Mouse (Mus musculus) cerebellum, postnatal 36 days (tissue): Measurements from ENCODE around the gene Apoc4.

Experiments
- DNase-seq, 2 experiments: peaks; one replicate each; pipeline ENCODE4 v3.0.0; 2021 to 2022; ENCODE audit warnings: mixed read lengths in 2 of 2

Gene Apoc4

GRCm38 (mm10) chr7:19676662-19677061 lies 4.6 kb downstream of the Apoc4 start:
- DNase-seq, result no peak

- no peak for DNase-seq
Measured at GRCm38 (mm10) chr7:19675824-19676223, 5.5 kb downstream of the Apoc4 start.

DNA sequence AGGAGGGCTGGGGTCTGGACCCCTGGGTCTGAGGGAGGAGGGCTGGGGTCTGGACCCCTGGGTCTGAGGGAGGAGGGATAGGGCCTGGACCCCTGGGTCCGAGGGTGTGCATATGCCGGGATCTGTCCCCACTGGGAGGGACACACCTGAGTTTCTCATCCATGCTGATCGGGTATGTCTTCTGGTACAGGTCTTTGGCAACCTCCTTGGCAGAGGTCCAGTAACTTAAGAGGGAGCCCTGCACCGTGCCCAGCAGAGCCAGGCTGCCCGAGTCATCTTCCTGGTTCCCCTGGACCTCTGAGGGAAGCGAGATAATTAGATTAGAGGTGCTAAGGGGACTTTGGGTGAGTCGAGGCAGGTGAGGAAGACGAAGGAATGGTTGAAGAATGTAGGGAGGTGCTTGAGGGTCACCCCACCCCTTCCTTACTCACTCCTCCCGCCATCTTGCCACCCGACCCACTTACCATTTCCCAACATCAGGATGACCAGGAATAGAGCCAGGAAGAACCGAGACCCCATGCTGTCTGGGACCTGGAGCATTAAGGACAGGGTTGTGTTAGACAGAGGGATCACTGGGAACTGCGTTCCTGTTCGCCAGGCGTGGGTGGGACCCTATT lies 8.1 kb downstream of the Apoc4 start:
- DNase-seq, result no peak

- no peak for DNase-seq
Measured at GRCm38 (mm10) chr7:19671511-19671910, 9.8 kb downstream of the Apoc4 start.

DNA sequence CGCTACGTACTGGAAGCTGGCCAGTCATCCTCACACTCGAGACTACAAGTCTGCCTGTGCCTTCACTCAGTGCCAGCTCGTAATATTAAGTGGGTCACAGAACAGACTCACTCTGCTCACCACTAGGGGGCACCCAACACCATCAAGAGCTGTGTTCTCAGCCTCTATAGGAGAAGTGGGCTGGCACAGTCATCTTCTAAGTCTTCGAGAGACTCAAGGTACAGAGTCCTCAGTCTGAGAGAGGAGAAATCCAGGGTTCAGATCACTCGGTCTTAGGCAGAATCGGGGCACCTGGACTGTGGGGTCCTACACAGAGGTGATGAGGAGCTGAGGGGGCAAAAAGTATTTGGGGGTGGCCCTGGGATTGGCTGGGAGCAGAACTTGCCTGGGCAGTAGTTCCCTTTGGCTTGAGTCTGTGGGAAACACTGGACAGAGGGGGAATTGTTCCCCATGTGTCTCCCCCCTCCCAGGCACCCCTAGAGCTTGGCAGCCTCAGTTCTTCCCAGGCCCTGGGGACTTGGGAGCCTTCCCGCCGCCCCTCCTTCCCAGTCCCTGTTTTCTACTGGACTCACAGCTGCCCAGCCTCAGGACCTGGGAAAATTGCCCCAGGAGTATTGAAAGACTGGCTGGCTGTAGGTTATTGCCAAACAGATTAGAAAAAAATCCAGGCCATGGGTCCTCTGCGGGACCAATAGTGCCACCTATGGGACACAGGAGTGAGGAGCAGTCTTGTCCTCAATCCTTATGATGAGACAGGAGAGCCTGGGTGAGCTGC lies 12.1 kb downstream of the Apoc4 start:
- peak; percentile 93 to 96 for DNase-seq

GRCm38 (mm10) chr7:19667434-19667833 lies 13.8 kb downstream of the Apoc4 start:
- no peak for DNase-seq

DNA sequence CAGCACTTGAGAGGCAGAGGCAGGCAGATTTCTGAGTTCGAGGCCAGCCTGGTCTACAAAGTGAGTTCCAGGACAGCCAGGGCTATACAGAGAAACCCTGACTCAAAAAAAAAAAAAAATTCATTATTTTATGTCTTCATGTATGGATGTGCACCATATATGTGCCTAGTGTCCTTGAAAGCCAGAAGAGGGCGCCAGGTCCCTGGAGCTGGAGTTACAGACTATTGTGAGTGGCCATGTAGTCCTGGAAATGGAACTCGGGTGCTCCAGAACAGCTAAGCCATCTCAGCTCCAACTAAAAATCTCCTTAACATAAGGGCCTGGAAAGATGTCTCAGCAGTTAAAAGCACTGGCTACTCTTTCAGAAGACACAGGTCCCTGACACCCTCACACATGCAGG lies 14.5 kb downstream of the Apoc4 start:
- no peak for DNase-seq

GRCm38 (mm10) chr7:19664955-19665841 lies 16.1 kb downstream of the Apoc4 start, which contains the start of gene Clptm1:
Gene Clptm1 (minus strand): TSS chr7:19665033.
- peak; percentile 98 to 99 for DNase-seq

- DNase-seq, result no peak
Measured at GRCm38 (mm10) chr7:19664455-19664954, 16.8 kb downstream of the Apoc4 start.

GRCm38 (mm10) chr7:19663940-19664339 lies 17.3 kb downstream of the Apoc4 start:
- no peak for DNase-seq

- no peak for DNase-seq
Measured at GRCm38 (mm10) chr7:19652614-19653013, 28.7 kb downstream of the Apoc4 start.

DNA sequence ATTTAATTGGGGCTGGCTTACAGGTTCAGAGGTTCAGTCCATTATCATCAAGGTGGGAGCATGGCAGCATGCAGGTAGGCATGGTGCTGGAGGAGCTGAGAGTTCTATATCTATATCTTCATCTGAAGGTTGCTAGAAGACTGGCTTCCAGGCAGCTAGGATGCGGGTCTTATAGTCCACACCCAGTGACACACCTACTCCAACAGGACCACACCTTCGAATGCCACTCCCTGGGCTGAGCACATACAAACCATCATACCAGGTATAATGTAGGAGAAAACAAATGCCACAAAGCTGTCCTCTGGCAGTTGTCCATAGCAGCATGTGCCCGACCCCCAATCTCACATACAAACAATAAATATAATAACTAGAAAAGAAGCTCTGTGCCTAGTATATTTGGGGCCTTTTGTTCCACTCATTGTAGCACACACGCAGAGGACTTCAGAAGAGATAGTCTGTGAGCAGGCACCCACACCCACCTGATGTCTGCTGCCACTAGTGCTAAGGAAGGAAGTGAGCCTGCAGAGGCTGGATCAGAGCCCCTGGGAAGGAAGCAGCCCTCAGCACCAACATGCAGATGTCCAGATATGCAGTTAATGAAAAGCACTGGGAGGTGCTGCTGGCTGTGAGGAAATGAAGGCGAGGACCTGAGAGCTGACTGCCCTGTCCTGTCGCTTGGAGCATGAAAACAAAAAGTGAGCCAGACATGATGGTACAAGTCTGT lies 30.1 kb downstream of the Apoc4 start:
- DNase-seq, result no peak

DNA sequence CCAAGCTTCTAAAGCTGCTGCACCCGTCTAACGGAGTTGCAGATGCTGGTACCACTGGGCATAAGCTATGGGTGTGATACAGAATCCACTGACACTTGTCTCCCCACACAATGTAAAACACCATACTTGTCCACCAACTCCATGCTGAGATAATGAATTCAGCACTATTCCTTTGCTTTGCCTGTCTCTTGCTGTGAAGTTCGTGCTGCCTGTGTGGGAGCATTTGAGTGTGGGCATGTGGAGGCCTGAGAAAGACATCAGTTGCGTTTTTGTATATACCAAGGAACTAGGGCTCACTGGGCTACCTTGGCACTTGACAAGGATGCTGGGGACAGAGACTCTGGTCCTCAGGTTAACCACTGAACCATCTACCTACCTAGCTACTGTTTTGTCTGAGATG lies 40.1 kb downstream of the Apoc4 start:
- no peak for DNase-seq

GRCm38 (mm10) chr7:19635074-19635827 lies 46.0 kb downstream of the Apoc4 start:
- DNase-seq, result no peak

- DNase-seq, result no peak
Measured at GRCm38 (mm10) chr7:19634591-19634990, 46.7 kb downstream of the Apoc4 start.

- DNase-seq, result no peak
Measured at GRCm38 (mm10) chr7:19633855-19634254, 47.4 kb downstream of the Apoc4 start.

GRCm38 (mm10) chr7:19633197-19633596 lies 48.1 kb downstream of the Apoc4 start:
- no peak for DNase-seq

DNA sequence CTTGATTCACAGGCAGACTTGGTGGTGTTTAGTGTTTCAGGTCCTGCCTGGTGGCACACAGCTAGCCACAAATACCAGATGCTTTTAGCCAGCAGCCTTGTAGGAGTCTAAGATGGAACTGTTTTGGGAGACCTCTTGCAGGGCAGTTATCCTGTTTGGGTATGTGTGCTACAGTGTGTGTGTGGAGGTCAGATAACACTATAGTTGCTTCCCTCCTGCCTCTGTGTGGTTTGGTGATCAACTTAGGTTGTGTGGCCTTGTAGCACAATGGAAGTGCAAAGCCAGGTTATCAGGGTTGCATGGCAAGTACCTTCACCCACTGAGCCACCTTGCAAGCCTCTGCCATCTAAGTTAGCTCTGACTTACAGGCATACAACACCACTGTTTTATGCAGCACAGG lies 48.6 kb downstream of the Apoc4 start:
- DNase-seq, result no peak

- no peak for DNase-seq
Measured at GRCm38 (mm10) chr7:19632275-19632674, 49.0 kb downstream of the Apoc4 start.

DNA sequence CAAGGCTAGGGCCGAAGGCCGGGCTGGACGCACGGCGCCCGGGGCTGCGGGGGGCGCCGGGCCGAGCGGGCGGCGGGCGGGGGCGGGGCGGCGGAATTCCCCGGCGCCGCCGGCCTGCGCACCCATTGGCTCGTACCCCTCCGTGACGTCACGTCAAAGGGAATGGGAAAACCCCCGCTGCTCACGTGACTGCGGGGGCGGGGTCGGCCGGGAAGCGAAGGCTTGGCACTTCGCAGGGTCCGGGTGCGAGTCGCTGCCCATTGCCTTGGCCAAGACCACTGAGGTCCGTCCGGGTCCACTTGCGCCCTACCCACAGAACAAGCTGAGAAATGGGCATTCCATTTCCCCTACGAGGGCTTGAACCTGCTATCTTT lies 51.9 kb downstream of the Apoc4 start, which contains the start of gene Relb:
Gene Relb (minus strand): TSS at position 78 of the 374 bp plus-strand sequence.
- DNase-seq, result peak; percentile 84 to 88

DNA sequence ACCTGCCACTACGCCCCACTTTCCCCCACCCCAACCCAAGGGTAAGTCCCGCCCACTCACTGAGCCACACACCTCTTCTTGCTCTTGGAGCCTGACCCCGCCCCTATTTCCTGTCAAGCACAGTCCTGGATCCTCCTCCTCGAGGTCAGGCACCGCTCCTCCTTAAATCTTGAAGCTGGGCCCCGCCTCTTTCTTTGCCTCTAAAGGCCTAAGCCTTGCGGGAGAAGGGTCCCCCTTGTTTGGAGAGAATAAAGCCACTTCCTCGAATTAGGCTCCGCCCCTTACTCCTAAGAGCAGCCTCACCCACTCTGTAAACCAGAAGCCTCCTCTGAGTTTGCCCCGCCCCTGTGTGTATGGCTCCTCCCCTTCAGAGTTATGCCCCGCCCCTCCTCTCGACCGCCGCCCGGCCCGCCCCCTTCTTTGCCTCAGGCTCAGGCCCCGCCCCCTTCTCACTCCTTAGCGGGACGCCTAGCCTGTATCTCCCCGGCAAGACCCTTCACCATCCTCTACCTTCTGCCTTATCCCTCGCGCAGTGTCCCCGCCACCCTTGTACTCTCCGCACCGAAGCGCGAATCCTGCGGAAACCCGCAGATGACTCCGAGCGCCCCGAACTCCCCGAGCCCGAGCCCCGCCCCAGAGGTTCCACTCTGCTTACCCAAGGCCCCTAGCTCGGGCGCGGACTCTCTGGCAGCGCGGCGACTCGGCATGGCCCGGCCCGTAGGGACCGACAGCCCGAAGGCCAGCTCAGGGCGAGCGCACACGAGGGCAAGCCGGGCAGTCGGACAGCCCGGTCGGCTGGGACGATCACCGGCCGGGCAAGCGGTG lies 52.5 kb downstream of the Apoc4 start:
- DNase-seq, result peak; percentile 75
